Mouse (Mus musculus) liver, adult 2 months (tissue): ENCODE results near the gene Soat1.

Source experiments
- CTCF ChIP-seq: fragments of 200-500 bp; IDR thresholded peaks from 2 replicates; pipeline ENCODE4 v1.5.1; 2011; ENCODE audit warnings: low read depth, low read length, control low read depth
- POLR2A ChIP-seq: fragments of 200-500 bp; IDR thresholded peaks from 2 replicates; pipeline ENCODE4 v1.6.1; 2011; ENCODE audit warnings: low read length, control low read depth; ENCODE audit not compliant: insufficient read depth; ENCODE audit errors: extremely low read depth

DNA sequence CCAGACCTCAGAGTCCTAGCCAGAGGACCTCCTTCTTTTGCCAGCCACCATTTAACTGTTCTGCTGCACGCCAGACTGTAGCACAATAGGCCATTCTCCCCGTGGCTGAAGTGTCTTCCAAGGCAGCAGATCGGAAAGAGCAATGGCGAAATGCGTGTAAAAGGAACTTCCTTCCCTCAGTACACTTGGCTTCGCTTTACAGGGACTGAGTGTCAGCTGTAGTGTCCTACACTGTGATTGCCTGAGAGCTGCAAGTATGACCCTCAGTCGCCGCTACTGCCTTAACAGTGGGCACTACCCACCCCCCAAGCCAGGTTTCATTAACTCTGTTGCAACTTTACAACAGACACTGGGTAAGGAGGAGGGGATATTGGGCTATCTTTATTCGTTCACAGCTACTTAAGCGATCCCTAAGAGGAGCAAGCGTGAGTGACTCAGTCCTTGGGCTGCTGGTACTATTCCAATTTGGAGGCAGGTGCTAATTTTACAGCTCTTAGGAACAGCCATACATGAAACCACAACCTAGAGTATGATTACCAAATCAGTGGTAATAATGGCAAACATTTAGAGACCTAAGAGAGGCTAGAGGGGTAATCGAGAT is 6.4 kb downstream of the Soat1 start:
- TF ChIP-seq CTCF, result no peak
- TF ChIP-seq POLR2A, result no peak
